Mouse (Mus musculus) lung, adult 2 months (tissue): ENCODE measurements around the gene Fbxo41.

Experiments used
- CTCF ChIP-seq: fragments of 200-500 bp; IDR thresholded peaks from 2 replicates; pipeline ENCODE4 v1.5.1; 2011; ENCODE audit warnings: mild to moderate bottlenecking, low read length, control low read depth; ENCODE audit not compliant: insufficient read depth
- POLR2A ChIP-seq: fragments of 200-500 bp; IDR thresholded peaks from 2 replicates; pipeline ENCODE4 v1.6.1; 2011; ENCODE audit warnings: low read depth, mild to moderate bottlenecking, control low read depth, low read length, borderline replicate concordance; ENCODE audit errors: extremely low read depth

GRCm38 (mm10) chr6:85480685-85481084 lies 22.1 kb downstream of the Fbxo41 start:
- TF ChIP-seq CTCF (no peak), POLR2A (no peak)
